Mouse (Mus musculus): ENCODE measurements at regions not wholly inside any gene's neighbourhood (a gene's known extent, or its start where the extent isn't known, plus 50 kb on each side); places are given as distances from the start of the nearest gene placed in this dataset.

- no peak for TF ChIP-seq EP300 (IDR thresholded peaks at IDR 0.05; ENCODE audit: low read depth)
- no peak for TF ChIP-seq CTCF (IDR thresholded peaks at IDR 0.05; ENCODE audit: low read depth)
These were observed 77.4 kb upstream of the Tusc1 start for GRCm38 (mm10) chr4:93412695-93413094.
